Mouse (Mus musculus) c-Kit-negative CD71-positive TER-119-positive erythroid progenitor cells, embryonic 14.5 days (primary cell): ENCODE results near the gene Slco2b1.
"Not testable (repeated sequence)": the region's sequence is repeated elsewhere in the genome, so short reads cannot be mapped to it uniquely, and the experiment has no call there.

Source experiments
- DNase-seq: peaks from one replicate; pipeline ENCODE4 v3.0.0-alpha.2; 2013; ENCODE audit warnings: low read depth, low spot score

Gene Slco2b1

DNA sequence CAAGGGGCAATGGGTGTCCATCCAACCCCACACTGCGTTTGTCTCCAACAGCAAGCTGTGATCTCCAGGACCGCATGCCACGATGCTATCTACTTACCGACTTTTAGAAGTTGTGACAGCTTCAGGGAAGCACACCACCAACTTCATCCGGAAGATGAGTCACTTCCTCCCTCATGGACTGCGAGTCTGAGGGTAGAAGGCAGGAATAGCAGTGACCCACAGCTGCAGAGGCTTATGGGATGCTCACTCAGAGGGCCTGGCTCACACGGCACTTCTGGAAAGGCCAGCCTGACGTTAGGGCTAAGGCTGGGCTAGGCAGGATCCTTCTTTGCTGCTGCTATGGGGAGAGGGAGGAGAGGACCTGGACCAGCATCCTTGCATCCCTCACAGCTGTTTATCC, at the start of gene Slco2b1:
Slco2b1 (minus strand) TSS at position 175 of the 400 bp plus-strand sequence.
- no peak for DNase-seq

DNA sequence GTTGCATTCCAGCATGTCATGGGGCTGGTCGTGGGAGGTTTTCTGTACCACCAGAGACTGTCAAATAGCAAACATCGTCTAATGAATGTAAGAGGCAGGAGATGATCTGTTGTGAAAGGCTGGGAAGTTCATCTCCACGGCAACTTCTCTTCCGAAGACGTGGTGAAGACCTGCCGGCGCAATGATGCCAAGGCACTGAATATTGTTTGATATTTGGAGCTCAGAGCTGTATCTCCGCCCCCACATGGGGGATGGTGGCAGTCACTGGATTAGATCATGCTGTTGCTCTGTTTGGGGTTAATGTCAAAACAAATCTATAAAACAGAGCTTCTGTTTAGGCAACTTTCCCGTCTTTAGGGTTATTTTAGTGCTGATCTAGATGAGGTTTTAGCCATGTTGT, 28.1 kb upstream of the Slco2b1 start:
- no peak for DNase-seq

GRCm38 (mm10) chr7:99735491-99735890, 24.4 kb upstream of the Slco2b1 start:
- not testable (repeated sequence) for DNase-seq

DNA sequence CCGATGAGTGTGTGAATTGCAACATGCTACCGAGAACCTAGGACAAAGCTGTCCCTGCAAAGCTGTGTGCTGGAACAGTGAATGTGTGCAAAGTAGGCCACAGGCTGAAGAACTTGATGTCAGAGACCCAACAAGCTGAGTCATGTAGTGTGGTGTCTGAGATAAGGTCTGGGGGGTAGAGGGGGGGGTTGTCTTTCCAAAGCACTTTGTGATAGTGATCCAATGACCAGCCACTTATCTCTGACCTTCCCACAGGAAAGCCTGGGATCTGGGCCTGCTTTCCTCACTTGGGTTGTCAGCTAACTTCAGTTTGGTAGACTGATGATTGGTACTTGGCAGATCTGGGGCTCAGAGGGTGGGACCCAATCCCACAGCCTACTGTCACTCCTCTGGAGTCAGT, 23.5 kb upstream of the Slco2b1 start:
- no peak for DNase-seq

- DNase-seq, result no peak
Observed at GRCm38 (mm10) chr7:99729973-99730372, 18.8 kb upstream of the Slco2b1 start, which contains the start of gene Olfr520. Gene Olfr520, plus strand, starts transcription at chr7:99730273.

DNA sequence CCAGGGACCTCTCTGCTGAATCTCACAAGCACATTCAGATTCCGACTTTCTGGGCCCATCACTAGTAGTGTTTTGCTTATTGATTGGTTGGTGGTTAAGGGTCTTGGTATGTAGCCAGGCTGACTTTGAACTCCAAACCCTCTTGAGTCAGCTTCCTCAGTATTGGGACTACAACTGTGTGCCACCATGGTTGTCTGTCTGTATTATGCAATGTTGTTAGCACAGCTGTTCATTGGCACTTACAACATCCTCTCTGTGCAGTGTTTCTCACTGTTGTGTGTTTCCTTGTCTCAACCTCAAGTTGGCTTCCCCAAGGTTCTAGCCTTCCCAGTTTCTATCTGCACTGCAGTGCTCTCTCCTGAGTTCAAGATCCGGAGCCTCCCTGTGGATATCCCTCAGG, 5.4 kb upstream of the Slco2b1 start:
- no peak for DNase-seq

GRCm38 (mm10) chr7:99712431-99712830, 1.3 kb upstream of the Slco2b1 start:
- no peak for DNase-seq

GRCm38 (mm10) chr7:99710476-99710875, 664 bp downstream of the Slco2b1 start:
- DNase-seq, result peak; percentile 53

GRCm38 (mm10) chr7:99709992-99710391, 1.1 kb downstream of the Slco2b1 start:
- DNase-seq, result no peak

DNA sequence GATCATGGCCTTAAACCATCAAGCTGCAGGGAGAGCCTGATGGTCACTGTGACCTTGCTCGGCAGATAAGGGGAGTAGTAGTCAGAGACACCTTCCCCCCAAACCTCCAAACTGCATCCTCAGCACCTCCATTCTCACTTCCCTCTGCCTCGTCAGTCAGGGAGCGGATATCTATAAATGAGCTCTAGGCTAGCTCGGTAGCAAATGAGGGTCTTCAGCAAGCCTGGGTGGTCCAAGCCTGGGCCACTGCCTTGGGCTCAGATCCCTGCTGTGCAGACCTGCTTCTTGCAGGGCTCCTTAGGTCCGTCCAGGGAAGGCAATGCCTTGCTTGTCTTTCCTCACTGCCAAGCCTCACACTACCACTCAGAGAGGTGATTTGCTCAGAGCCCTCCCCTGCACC, 2.4 kb downstream of the Slco2b1 start:
- DNase-seq, result no peak

- no peak for DNase-seq
Observed at GRCm38 (mm10) chr7:99708301-99708721, 2.8 kb downstream of the Slco2b1 start.

DNA sequence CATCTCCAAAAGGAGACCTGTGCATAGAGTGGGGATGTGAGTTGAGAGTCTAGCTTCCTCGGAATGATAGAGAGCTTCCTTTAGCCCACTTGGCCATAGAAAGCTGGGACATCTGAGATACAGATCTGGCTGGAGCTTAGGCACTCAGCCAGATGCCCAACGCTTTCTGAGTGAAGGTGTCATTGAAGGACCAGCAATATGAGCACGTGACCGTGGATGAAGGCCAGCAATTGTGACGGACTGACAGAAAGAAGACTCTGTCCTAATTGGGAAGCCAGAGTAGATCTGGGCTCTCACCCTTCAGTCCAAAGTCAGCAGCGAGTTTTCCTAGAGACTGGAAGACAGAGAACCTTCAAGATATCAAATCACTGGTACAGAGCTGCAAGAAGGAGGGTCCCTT, 3.5 kb downstream of the Slco2b1 start:
- no peak for DNase-seq

GRCm38 (mm10) chr7:99707038-99707595, 4.0 kb downstream of the Slco2b1 start:
- no peak for DNase-seq

- no peak for DNase-seq
Observed at GRCm38 (mm10) chr7:99706341-99707037, 4.7 kb downstream of the Slco2b1 start.

DNA sequence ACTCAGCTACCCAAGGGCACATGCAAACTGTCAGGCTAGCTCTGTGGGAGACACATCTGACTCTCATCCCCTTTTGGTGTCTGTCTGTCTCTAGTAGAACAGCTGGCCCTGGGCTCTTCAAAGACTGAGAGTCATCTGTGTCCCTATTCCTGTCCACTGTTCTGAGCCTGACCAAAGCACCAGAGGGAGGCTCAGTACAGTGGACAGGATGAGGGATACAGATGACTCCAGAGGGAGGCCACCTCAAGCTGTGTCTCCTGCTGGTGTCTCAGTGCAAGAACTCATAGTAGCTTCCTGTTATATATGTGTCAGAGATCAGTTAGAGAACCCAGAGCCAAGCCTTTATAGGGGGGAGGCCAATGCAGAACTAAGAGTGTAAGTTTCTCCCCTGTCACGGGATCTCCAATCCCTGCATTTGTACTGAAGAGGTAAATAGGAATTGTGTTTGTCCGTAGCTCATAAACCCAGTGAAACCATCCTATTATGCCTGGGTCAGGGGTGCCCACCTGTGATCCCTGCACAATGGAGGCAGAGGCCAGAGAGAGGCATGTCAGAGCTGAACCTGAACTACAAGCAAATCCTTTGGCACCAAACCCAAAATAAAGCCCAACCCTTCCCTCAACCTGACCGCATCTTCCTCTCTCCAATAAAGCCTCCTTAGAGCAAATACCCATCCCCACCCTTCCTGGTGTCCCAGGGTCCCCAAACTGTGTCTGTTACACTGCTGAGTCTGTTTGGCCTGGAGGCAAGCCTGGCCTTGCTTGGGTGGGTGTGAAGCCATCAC, 6.2 kb downstream of the Slco2b1 start:
- DNase-seq, result no peak

DNA sequence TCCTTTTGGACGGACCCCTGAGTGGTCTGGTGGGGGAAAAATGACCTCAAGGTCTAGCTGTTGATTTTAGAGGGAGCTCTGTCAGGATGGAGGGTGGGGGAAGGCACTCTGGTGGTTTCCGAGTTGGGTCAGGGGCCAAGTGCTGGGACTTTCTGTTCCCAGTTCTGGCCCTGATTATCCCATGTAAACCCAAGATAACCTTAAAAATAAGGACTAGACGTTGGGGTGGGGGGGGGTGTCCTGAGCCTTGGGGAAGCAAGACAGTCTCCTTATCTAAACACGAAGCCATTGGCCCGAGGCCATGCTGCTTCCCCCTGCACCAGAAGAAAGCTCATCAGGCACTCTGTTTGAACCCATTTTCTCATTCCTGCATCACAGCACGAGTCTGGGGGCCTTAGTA, 8.9 kb downstream of the Slco2b1 start:
- DNase-seq, result no peak

DNA sequence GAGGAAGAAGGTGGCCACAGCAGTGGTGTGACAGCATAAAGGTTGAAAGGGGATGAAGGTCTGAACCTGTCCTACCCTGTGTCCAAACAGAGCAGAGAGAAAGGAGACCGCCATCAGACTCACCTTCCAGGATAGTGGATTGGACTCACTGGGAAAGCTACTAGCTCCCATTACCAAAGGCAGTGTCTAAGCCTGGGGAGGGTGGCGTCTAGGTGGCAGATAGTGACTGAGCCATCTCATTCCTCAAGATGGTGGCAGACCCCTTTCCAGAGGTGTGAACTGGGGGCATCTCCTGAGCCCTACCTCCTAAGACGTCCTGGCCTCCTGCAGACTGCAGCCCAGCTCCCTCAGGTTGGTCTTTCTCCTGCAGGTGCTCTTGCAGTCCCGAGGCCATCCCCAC, 10.5 kb downstream of the Slco2b1 start:
- DNase-seq, result no peak

DNA sequence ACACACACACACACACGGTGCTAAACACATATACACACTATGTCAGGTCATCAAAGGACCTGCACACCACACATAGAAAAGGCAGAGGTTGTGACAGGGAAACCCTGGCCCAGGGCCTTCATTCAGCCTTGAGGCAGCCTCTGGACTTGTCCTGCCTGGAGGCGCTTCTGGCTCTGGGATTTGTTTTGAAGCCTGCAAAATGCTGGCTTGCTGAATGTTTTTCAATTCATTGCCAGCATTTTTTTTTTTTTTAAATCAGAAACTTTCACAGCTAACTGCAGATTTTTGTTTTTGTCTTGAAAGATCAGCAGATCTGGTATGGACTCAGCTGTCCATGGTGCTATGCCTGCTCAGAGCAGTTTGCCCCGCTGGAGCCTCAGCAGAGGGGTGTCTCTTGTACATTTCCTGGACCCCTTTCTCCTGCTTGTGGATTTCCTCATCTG, 11.4 kb downstream of the Slco2b1 start:
- no peak for DNase-seq

GRCm38 (mm10) chr7:99699106-99699505, 12.0 kb downstream of the Slco2b1 start:
- DNase-seq, result no peak

- DNase-seq, result no peak
Observed at GRCm38 (mm10) chr7:99698576-99698975, 12.6 kb downstream of the Slco2b1 start.

- no peak for DNase-seq
Observed at GRCm38 (mm10) chr7:99695471-99696057, 15.6 kb downstream of the Slco2b1 start.

GRCm38 (mm10) chr7:99694424-99694823, 16.7 kb downstream of the Slco2b1 start:
- DNase-seq, result not testable (repeated sequence)
